Mouse (Mus musculus) midbrain, embryonic 16.5 days (tissue): ENCODE measurements around the gene C030005K15Rik. TPM values are rescaled to one million over a fixed set of nuclear protein-coding genes. Genes with fewer than 3 reads are reported as not detected.
"Not testable (repeated sequence)": the region's sequence is repeated elsewhere in the genome, so short reads cannot be mapped to it uniquely, and the experiment has no call there.

Experiments
- ATAC-seq: fragments of 200-750 bp; cut with Nextera tagmentation; 2 replicates; pipeline ENCODE4 v1.8.0; 2017; ENCODE audit warnings: moderate TSS enrichment
- H3K27ac ChIP-seq: fragments of 300-500 bp; sonication (generic); 2 replicates; pipeline ENCODE4 v1.5.1; 2014; ENCODE audit warnings: mild to moderate bottlenecking, low read length, mixed read lengths
- H3K27me3 ChIP-seq: fragments of 300-500 bp; sonication (generic); 2 replicates; pipeline ENCODE4 v1.6.1; 2014; ENCODE audit warnings: low read depth, low read length, mixed read lengths; ENCODE audit not compliant: control insufficient read depth, insufficient read depth
- H3K36me3 ChIP-seq: fragments of 300-500 bp; sonication (generic); 2 replicates; pipeline ENCODE4 v1.6.1; 2014; ENCODE audit warnings: mild to moderate bottlenecking, low read length, moderate library complexity, mixed read lengths; ENCODE audit not compliant: control insufficient read depth, insufficient read depth
- H3K4me1 ChIP-seq: fragments of 300-500 bp; sonication (generic); 2 replicates; pipeline ENCODE4 v1.6.1; 2014; ENCODE audit warnings: mild to moderate bottlenecking, low read length, mixed read lengths; ENCODE audit not compliant: control insufficient read depth, insufficient read depth
- H3K4me2 ChIP-seq: fragments of 300-500 bp; sonication (generic); 2 replicates; pipeline ENCODE4 v1.6.1; 2014; ENCODE audit warnings: mild to moderate bottlenecking, low read length, mixed read lengths
- H3K4me3 ChIP-seq: fragments of 300-500 bp; sonication (generic); 2 replicates; pipeline ENCODE4 v1.5.1; 2014; ENCODE audit warnings: low read depth, mild to moderate bottlenecking, low read length, moderate library complexity, mixed read lengths
- H3K9ac ChIP-seq: fragments of 300-500 bp; sonication (generic); 2 replicates; pipeline ENCODE4 v1.6.1; 2014; ENCODE audit warnings: low read depth, low read length, mixed read lengths
- H3K9me3 ChIP-seq: fragments of 300-500 bp; sonication (generic); replicated peaks from 2 replicates; pipeline ENCODE4 v1.6.1; 2014; ENCODE audit warnings: mild to moderate bottlenecking, low read length, mixed read lengths; ENCODE audit not compliant: control insufficient read depth, poor library complexity, severe bottlenecking
- WGBS: fragments of 180-500 bp; shearing (Covaris S2); extraction: QIAGEN DNeasy Blood & Tissue Kit; methylation state at CpG from one replicate; pipeline ENCODE4 v1.1.7; 2014; 5-methylcytosine and 5-hydroxymethylcytosine counted together
- polyA plus RNA-seq: library from polyadenylated mRNA; unstranded; fragments of >200 nt; fragmentation: Nextera tagmentation; extraction: Ambion mirVana; gene quantifications from 2 replicates; pipeline ENCODE4 v1.2.1, GENCODE M21; 2015

C030005K15Rik gene
- not detected in 2 replicates for polyA plus RNA-seq

GRCm38 (mm10) chr10:97726655-97727054, at the start of gene C030005K15Rik:
C030005K15Rik (minus strand) TSS chr10:97726755.
- H3K27me3 ChIP-seq, H3K27ac ChIP-seq, H3K4me1 ChIP-seq, H3K9ac ChIP-seq, H3K9me3 ChIP-seq, H3K4me3 ChIP-seq, H3K4me2 ChIP-seq, H3K36me3 ChIP-seq, ATAC-seq: not testable (repeated sequence)

- no peak overlapping the region for H3K4me2 ChIP-seq
- H3K4me1 ChIP-seq, result no peaks in the 10 kb centered on the region
- H3K27ac ChIP-seq, result no peak overlapping the region
- no peak overlapping the region for H3K9ac ChIP-seq
- H3K27me3 ChIP-seq, result no peaks in the 10 kb centered on the region
- no peaks in the 10 kb centered on the region for H3K9me3 ChIP-seq
- no peak for ATAC-seq
- no peaks in the 10 kb centered on the region for H3K36me3 ChIP-seq
- H3K4me3 ChIP-seq, result no peak overlapping the region
- 68% methylated on average over 5 of the region's 5 CpGs for WGBS
Measured at GRCm38 (mm10) chr10:97768171-97768749, 41.7 kb upstream of the C030005K15Rik start.

DNA sequence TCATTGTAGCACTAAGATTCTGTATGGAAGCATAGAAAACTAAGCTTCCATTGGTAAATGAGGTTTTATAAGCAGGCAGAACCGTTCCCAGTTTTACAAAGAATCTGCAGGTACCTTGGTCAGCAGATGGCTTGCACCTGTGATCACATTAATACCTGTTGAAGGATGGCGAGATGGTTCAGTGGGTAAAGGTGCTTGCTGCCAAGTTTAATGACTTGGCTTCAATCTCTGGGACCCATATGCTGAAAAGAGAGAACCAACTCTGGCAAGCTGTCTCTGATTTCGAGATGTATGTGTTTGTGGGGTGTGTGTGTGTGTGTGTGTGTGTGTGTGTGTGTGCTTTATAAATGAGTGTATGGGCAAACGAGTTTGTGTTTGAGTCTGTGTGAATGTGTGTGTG, 27.3 kb upstream of the C030005K15Rik start:
- H3K9me3 ChIP-seq, result no peaks in the 10 kb centered on the region
- no peak overlapping the region for H3K4me2 ChIP-seq
- no peak overlapping the region for H3K9ac ChIP-seq
- H3K36me3 ChIP-seq, result no peaks in the 10 kb centered on the region
- no peak overlapping the region for H3K27ac ChIP-seq
- H3K27me3 ChIP-seq, result no peaks in the 10 kb centered on the region
- H3K4me3 ChIP-seq, result no peak overlapping the region
- 83% methylated on average over 4 of the region's 4 CpGs for WGBS
- no peaks in the 10 kb centered on the region for H3K4me1 ChIP-seq
- ATAC-seq, result no peak

- no peak for ATAC-seq
- Histone ChIP-seq H3K36me3 (no peaks in the 10 kb centered on the region), H3K9me3 (no peaks in the 10 kb centered on the region), H3K4me2 (no peak overlapping the region), H3K27me3 (no peaks in the 10 kb centered on the region), H3K9ac (no peak overlapping the region), H3K4me3 (no peak overlapping the region), H3K27ac (no peak overlapping the region), H3K4me1 (no peaks in the 10 kb centered on the region)
- 88% methylated on average over 3 of the region's 3 CpGs for WGBS
Measured at GRCm38 (mm10) chr10:97747231-97747630, 20.7 kb upstream of the C030005K15Rik start.

GRCm38 (mm10) chr10:97725929-97726328, 626 bp downstream of the C030005K15Rik start:
- Histone ChIP-seq H3K27me3 (no peaks in the 10 kb centered on the region), H3K27ac (no peak overlapping the region), H3K36me3 (no peaks in the 10 kb centered on the region), H3K4me1 (no peaks in the 10 kb centered on the region), H3K9ac (no peak overlapping the region), H3K4me2 (no peak overlapping the region), H3K4me3 (no peak overlapping the region), H3K9me3 (no peaks in the 10 kb centered on the region)
- no peak for ATAC-seq
- WGBS, result 53% methylated on average over 1 of the region's 1 CpGs

GRCm38 (mm10) chr10:97722709-97723108, 3.8 kb downstream of the C030005K15Rik start:
- Histone ChIP-seq H3K4me1 (no peaks in the 10 kb centered on the region), H3K27ac (no peak overlapping the region), H3K9ac (no peak overlapping the region), H3K36me3 (no peaks in the 10 kb centered on the region), H3K27me3 (no peaks in the 10 kb centered on the region), H3K9me3 (no peaks in the 10 kb centered on the region), H3K4me3 (no peak overlapping the region), H3K4me2 (no peak overlapping the region)
- no peak for ATAC-seq
- WGBS, result 96% methylated on average over 9 of the region's 9 CpGs

DNA sequence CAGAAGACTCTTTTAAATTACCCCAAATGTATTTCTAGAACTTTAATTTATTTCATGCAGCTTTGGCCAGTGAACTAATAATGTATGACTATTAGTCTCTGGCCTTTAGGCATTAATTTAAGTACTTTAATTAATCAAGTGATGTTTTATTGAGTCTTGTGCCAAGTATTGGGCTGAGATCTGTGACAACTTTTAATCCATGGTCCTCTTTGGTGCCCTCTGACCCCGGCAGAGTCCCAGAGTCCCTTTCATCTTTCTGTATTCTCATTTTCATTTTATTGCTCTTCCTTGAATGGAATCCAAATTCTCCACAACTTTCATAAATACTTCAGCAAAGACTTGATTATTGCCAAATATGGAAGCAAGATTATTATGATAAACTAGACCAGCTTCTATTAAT, 5.9 kb downstream of the C030005K15Rik start:
- Histone ChIP-seq H3K4me2 (no peak overlapping the region), H3K9ac (no peak overlapping the region), H3K4me3 (no peak overlapping the region), H3K27me3 (no peaks in the 10 kb centered on the region), H3K36me3 (no peaks in the 10 kb centered on the region), H3K27ac (no peak overlapping the region), H3K9me3 (no peaks in the 10 kb centered on the region), H3K4me1 (no peaks in the 10 kb centered on the region)
- WGBS, result 85% methylated on average over 1 of the region's 1 CpGs
- no peak for ATAC-seq

DNA sequence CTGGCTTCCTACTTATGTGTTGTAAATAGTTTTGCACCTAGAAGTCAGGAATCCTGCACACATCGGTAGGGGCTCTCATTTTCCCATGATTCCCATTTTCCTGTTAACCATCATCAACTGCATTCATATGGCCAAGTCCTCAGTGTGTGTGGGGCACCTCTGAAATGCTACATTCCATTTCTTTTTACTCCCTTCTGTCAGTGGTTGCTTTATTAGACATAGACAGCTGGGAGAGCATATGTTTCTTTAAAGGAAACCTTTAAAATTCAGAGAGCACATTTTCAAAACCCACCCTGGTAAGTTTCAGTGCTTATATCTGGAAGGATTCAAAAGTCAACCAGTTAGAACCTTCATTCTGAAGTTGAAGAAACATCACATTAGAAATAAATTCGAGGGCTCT, 8.5 kb downstream of the C030005K15Rik start:
- no peaks in the 10 kb centered on the region for H3K4me1 ChIP-seq
- H3K4me2 ChIP-seq, result no peak overlapping the region
- H3K27ac ChIP-seq, result no peak overlapping the region
- WGBS, result 79% methylated on average over 2 of the region's 2 CpGs
- H3K27me3 ChIP-seq, result no peaks in the 10 kb centered on the region
- no peak for ATAC-seq
- H3K9ac ChIP-seq, result no peak overlapping the region
- H3K9me3 ChIP-seq, result no peaks in the 10 kb centered on the region
- no peaks in the 10 kb centered on the region for H3K36me3 ChIP-seq
- no peak overlapping the region for H3K4me3 ChIP-seq

- Histone ChIP-seq H3K27me3 (no peaks in the 10 kb centered on the region), H3K4me3 (no peak overlapping the region), H3K4me1 (no peaks in the 10 kb centered on the region), H3K9me3 (no peaks in the 10 kb centered on the region), H3K36me3 (no peaks in the 10 kb centered on the region), H3K4me2 (no peak overlapping the region), H3K9ac (no peak overlapping the region), H3K27ac (no peak overlapping the region)
- WGBS, result 88% methylated on average over 1 of the region's 1 CpGs
- no peak for ATAC-seq
Measured at GRCm38 (mm10) chr10:97717233-97717632, 9.3 kb downstream of the C030005K15Rik start.
